Mouse (Mus musculus): ENCODE data around the gene Zfp316.

Zfp316 gene

DNA sequence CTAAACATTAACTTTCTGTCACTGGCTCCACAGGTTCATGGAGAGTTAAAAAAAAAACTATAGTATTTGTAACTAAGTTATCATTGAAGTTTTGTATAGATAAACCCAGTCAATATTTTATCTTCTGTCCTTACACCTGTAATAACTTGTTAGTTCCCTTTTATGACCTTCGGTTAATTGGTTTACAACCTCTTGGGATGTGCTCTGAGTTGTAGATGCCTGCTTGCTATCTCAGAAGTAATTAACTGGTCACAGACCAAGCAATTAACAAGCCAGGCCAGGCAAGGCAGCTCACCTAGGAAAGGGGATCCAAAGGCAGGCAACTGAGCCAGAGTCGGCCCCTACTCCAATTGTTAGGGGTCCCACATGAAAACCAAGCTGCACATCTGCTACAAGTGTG is 56.0 kb downstream of the Zfp316 start:
- DNase-seq: no peak

DNA sequence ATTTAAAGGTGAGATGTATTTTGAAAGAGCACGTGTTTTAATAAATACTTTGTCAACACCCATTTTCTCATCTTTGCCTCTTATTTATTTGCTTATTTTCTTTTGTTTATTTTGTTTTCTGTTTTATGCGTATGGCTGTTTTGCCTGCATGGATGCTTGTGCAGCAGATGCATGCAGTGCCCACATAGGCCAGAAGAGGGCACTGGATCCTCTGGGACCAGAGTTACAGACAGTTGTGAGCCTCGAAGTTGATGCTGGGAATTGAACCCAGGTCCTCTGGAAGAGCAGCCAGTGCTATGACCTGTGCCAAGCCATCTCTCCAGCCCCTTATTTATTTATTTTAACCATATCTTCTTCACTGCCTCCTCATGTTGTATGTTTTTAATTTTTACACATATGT is 64.8 kb downstream of the Zfp316 start:
- peak; percentile 13 for DNase-seq
